Mouse (Mus musculus): ENCODE measurements at regions not wholly inside any gene's neighbourhood (a gene's known extent, or its start where the extent isn't known, plus 50 kb on each side); places are given as distances from the start of the nearest gene placed in this dataset.
A peak's percentile ranks its signal among the peaks of the same experiment; 100 is the strongest.
"Not testable (repeated sequence)": the region's sequence is repeated elsewhere in the genome, so short reads cannot be mapped to it uniquely, and the experiment has no call there.

- DNase-seq = peak; percentile 15
- H3K4me3 ChIP-seq = peak overlapping the region; percentile 70
- H3K27ac ChIP-seq; intact Hi-C loops (cut with DNase I): not testable (repeated sequence)
These were observed 155.2 kb upstream of the 9030624G23Rik start for GRCm38 (mm10) chr12:24252071-24252874.
